Mouse (Mus musculus): ENCODE results near the gene Gm29776.

DNA sequence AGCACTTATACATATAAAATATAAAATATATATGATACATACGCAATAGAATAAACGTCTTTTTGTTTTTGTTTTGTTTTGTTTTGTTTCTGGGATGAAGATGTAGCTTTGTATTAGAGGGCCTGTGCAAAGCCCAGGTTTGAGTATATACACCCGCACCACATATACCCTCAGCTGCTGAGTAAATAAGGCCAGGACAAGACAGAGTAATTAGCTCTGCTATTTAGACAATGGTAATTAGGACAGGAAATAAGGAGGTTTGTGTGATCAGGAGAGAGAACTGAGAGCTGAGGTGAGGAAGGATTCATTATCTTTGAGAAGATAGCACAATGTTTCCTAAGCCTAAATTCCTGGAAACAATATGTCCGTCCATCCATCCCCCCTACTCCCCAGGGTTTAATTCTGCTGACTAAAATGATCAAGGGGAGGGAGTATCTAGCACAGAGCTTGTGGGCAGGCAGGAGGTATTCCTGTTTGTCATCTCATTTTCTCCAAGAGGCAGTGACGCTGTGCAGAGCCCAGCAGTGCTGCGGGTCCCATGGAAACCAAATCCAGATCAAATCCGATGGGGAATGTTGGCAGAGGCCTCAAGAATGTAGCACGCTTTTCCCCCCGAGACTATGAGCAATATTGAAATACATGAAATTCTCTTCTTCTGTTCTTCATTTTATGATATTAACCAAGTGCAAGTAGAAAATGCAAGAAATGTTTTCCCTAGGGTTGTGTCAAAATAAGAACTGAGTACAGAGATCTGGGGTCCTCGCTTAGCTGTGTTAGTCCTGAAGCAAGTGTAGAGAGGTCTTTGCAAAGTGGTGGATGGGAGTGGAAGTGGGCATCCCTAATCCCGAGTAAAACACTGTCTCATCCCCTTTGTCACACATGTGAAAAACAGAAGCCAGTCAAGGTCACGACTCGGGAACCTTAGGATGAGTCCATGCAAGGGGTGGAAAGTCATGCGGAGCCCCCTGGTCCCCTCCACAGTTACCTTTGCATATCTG lies 38.2 kb upstream of the Gm29776 start:
- no peak for TF ChIP-seq CTCF (IDR thresholded peaks at IDR 0.05; ENCODE audit: insufficient read depth, low read length)
- no peak for TF ChIP-seq POLR2A (IDR thresholded peaks at IDR 0.05; ENCODE audit: borderline replicate concordance, extremely low read depth, low read depth, low read length)

Data from lung, adult 2 months (tissue).